Mouse (Mus musculus) lung, embryonic 15.5 days (tissue): Measurements from ENCODE around the gene Pde1c. TPM values are rescaled to one million over a fixed set of nuclear protein-coding genes. Genes with fewer than 3 reads are reported as not detected.

ENCODE experiments used
- ATAC-seq: fragments of 200-750 bp; cut with Nextera tagmentation; 2 replicates; pipeline ENCODE4 v1.8.0; 2017; ENCODE audit warnings: moderate number of reproducible peaks, borderline replicate concordance; ENCODE audit not compliant: low FRiP score, low TSS enrichment; ENCODE audit errors: extremely low read depth
- H3K27ac ChIP-seq: fragments of 300-500 bp; sonication (generic); 2 replicates; pipeline ENCODE4 v1.5.1; 2015; ENCODE audit warnings: moderate library complexity, mild to moderate bottlenecking, inconsistent platforms
- H3K27me3 ChIP-seq: fragments of 300-500 bp; sonication (generic); 2 replicates; pipeline ENCODE4 v1.6.1; 2015; ENCODE audit warnings: inconsistent platforms
- H3K36me3 ChIP-seq: fragments of 300-500 bp; sonication (generic); 2 replicates; pipeline ENCODE4 v1.6.1; 2015; ENCODE audit warnings: inconsistent platforms
- H3K4me1 ChIP-seq: fragments of 300-500 bp; sonication (generic); 2 replicates; pipeline ENCODE4 v1.6.1; 2015; ENCODE audit warnings: inconsistent platforms
- H3K4me2 ChIP-seq: fragments of 300-500 bp; sonication (generic); 2 replicates; pipeline ENCODE4 v1.6.1; 2015; ENCODE audit warnings: inconsistent platforms, mild to moderate bottlenecking, moderate library complexity
- H3K4me3 ChIP-seq: fragments of 300-500 bp; sonication (generic); 2 replicates; pipeline ENCODE4 v1.5.1; 2015; ENCODE audit warnings: mild to moderate bottlenecking, inconsistent platforms
- H3K9ac ChIP-seq: fragments of 300-500 bp; sonication (generic); 2 replicates; pipeline ENCODE4 v1.6.1; 2015; ENCODE audit warnings: inconsistent platforms
- H3K9me3 ChIP-seq: fragments of 300-500 bp; sonication (generic); 2 replicates; pipeline ENCODE4 v1.6.1; 2016; ENCODE audit warnings: inconsistent platforms
- WGBS: fragments of 180-500 bp; shearing (Covaris S2); methylation state at CpG from one replicate; pipeline ENCODE4 v1.1.7; 2015; 5-methylcytosine and 5-hydroxymethylcytosine counted together
- polyA plus RNA-seq: library from polyadenylated mRNA; unstranded; fragments of >200 nt; fragmentation: Nextera tagmentation; extraction: Ambion mirVana; gene quantifications from 2 replicates; pipeline ENCODE4 v1.2.1, GENCODE M21; 2015

Pde1c gene
- polyA plus RNA-seq, 1 experiment from 2014 or later: 0.86 TPM

DNA sequence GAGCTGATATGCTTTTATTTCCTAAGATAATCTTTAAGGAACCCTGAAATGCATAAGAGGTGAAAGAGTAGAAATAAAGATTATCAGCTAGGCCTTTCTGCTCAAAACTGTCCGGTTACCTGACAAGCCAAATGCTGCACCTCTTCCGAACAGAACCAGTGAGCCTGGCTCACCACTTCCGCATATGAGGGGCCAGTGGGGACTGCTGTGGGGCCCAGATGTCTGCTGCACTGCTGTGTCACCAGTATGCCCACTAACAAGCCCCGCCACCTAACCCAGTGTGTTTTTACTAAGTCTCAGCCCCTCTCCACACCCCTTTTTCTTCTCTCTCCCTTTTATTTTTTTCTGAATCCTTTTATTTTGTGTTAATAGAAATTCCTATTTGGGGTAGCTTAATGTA, 17.9 kb downstream of the Pde1c start:
- Histone ChIP-seq H3K9me3 (no peaks in the 10 kb centered on the region), H3K4me1 (no peaks in the 10 kb centered on the region), H3K4me3 (no peak overlapping the region), H3K9ac (no peak overlapping the region), H3K36me3 (no peaks in the 10 kb centered on the region), H3K4me2 (no peak overlapping the region), H3K27ac (no peak overlapping the region), H3K27me3 (no peaks in the 10 kb centered on the region)
- WGBS: 79% methylated on average over 4 of the region's 4 CpGs
- ATAC-seq: no peak

DNA sequence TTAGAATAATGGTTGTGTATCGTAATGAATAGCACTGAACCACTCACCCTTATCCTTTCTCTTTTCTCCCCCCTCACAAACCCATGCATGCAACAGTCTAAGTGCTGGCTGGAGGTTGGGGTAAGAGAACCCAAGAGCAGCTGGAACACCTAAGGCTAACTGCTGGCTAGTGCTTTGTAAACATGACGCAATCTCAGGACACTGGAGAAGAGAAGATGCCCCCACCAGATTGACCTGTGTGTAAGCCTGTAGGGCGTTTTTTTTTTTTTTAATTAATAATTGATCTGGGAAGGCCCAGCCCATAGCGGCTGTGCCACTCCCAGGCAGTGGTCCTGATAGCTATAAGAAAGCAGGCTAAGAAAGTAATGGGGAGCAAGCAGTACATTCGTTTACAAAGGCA, 28.7 kb downstream of the Pde1c start:
- Histone ChIP-seq H3K27ac (no peak overlapping the region), H3K27me3 (no peaks in the 10 kb centered on the region), H3K9me3 (no peaks in the 10 kb centered on the region), H3K4me3 (no peak overlapping the region), H3K4me2 (no peak overlapping the region), H3K36me3 (no peaks in the 10 kb centered on the region), H3K9ac (no peak overlapping the region), H3K4me1 (no peaks in the 10 kb centered on the region)
- WGBS: 65% methylated on average over 5 of the region's 5 CpGs
- ATAC-seq: no peak

- H3K36me3 ChIP-seq: no peaks in the 10 kb centered on the region
- H3K4me3 ChIP-seq: no peak overlapping the region
- H3K9ac ChIP-seq: no peak overlapping the region
- H3K27me3 ChIP-seq: no peaks in the 10 kb centered on the region
- no peak for ATAC-seq
- H3K9me3 ChIP-seq: no peaks in the 10 kb centered on the region
- H3K27ac ChIP-seq: no peak overlapping the region
- H3K4me1 ChIP-seq: no peaks in the 10 kb centered on the region
- H3K4me2 ChIP-seq: no peak overlapping the region
These were observed 34.2 kb downstream of the Pde1c start for GRCm38 (mm10) chr6:56534653-56535052.

DNA sequence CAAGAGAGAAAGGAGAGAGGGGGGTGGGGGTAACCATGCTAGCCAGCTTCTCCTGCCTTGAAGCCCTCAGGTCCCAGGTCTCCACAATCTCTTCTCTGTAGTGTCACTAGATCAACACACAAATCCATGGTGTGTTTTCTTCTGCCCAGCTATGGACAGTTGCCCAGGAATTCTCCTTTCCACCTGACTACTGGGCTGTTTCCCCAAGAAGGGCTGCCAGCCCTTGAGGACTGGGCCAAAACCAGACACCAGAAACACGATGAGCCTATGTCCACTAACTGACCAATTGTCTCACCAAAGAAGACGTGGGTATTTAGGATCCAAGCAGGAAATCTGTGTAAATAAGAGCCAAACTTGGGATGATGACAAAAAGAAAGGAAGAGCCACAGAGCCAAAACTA, 36.6 kb downstream of the Pde1c start:
- WGBS: 74% methylated on average over 2 of the region's 2 CpGs
- Histone ChIP-seq H3K36me3 (no peaks in the 10 kb centered on the region), H3K4me2 (no peak overlapping the region), H3K4me1 (no peaks in the 10 kb centered on the region), H3K27ac (no peak overlapping the region), H3K9ac (no peak overlapping the region), H3K9me3 (no peaks in the 10 kb centered on the region), H3K4me3 (no peak overlapping the region), H3K27me3 (no peaks in the 10 kb centered on the region)
- no peak for ATAC-seq

- 82% methylated on average over 6 of the region's 6 CpGs for WGBS
- Histone ChIP-seq H3K4me3 (no peak overlapping the region), H3K4me2 (no peak overlapping the region), H3K36me3 (no peaks in the 10 kb centered on the region), H3K27ac (no peak overlapping the region), H3K9ac (no peak overlapping the region), H3K4me1 (no peaks in the 10 kb centered on the region), H3K27me3 (no peaks in the 10 kb centered on the region), H3K9me3 (no peaks in the 10 kb centered on the region)
- ATAC-seq: no peak
These were observed 44.7 kb downstream of the Pde1c start for GRCm38 (mm10) chr6:56523938-56524866.

DNA sequence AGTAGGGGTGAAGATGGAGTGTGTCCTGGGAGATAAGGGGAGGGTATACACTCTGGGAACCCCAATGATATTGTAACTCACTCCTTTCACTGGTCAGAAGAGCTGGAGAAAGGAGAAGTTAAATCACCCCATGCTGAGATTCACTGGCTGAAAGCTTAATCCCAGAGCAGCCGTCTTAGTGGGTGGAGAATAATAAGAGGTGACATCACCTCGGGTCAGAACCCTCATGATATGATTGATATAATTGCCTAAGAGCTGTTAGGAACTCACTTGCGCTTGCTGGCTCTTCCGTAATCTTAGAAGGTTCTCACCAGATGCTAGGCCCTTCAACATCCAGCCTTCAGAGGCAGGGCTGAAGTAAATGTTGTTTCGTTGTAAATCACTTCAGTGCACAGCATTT, 79.7 kb downstream of the Pde1c start:
- H3K4me3 ChIP-seq: no peak overlapping the region
- H3K36me3 ChIP-seq: no peaks in the 10 kb centered on the region
- ATAC-seq: no peak
- no peaks in the 10 kb centered on the region for H3K9me3 ChIP-seq
- no peaks in the 10 kb centered on the region for H3K27me3 ChIP-seq
- WGBS: 68% methylated on average over 5 of the region's 5 CpGs
- H3K4me1 ChIP-seq: no peaks in the 10 kb centered on the region
- H3K4me2 ChIP-seq: no peak overlapping the region
- H3K9ac ChIP-seq: no peak overlapping the region
- no peak overlapping the region for H3K27ac ChIP-seq

DNA sequence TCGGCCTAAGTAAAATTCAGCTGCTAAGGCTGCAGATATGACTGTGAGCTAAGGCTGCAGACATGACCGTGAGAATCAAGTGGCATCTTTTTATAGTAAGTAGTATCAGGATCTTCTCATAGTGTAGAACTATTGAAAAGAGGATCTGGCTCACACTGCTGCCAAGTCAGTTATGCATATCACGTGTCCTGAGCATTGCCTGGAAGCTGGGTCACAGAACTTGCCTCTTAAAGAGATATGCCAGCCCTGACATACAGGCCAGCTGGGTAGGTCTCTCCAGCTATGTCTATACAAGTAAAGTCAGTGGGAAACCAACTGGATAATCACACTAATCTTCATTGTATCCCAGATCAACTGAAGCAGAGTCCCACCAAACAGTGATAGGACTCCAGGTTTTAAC, 83.8 kb downstream of the Pde1c start:
- Histone ChIP-seq H3K36me3 (no peaks in the 10 kb centered on the region), H3K4me3 (no peak overlapping the region), H3K9me3 (no peaks in the 10 kb centered on the region), H3K4me1 (no peaks in the 10 kb centered on the region), H3K27ac (no peak overlapping the region), H3K9ac (no peak overlapping the region), H3K4me2 (no peak overlapping the region), H3K27me3 (no peaks in the 10 kb centered on the region)
- WGBS: 58% methylated on average over 3 of the region's 3 CpGs
- ATAC-seq: no peak

GRCm38 (mm10) chr6:56480914-56481482, 87.9 kb downstream of the Pde1c start:
- ATAC-seq: peak; percentile 19; the same call in 1 of the 2 replicates
- H3K27ac ChIP-seq: no peak overlapping the region
- WGBS: 3% methylated on average over 6 of the region's 6 CpGs
- H3K27me3 ChIP-seq: no peaks in the 10 kb centered on the region
- H3K4me2 ChIP-seq: no peak overlapping the region
- H3K9me3 ChIP-seq: no peaks in the 10 kb centered on the region
- H3K36me3 ChIP-seq: no peaks in the 10 kb centered on the region
- no peak overlapping the region for H3K9ac ChIP-seq
- H3K4me1 ChIP-seq: no peaks in the 10 kb centered on the region
- H3K4me3 ChIP-seq: no peak overlapping the region

- H3K27me3 ChIP-seq: no peaks in the 10 kb centered on the region
- H3K27ac ChIP-seq: no peak overlapping the region
- no peak overlapping the region for H3K4me2 ChIP-seq
- H3K4me3 ChIP-seq: no peak overlapping the region
- ATAC-seq: no peak
- WGBS: 18% methylated on average over 6 of the region's 6 CpGs
- no peaks in the 10 kb centered on the region for H3K36me3 ChIP-seq
- no peaks in the 10 kb centered on the region for H3K9me3 ChIP-seq
- H3K4me1 ChIP-seq: no peaks in the 10 kb centered on the region
- H3K9ac ChIP-seq: no peak overlapping the region
These were observed 92.3 kb downstream of the Pde1c start for GRCm38 (mm10) chr6:56476581-56476980.

- ATAC-seq: no peak
- H3K4me2 ChIP-seq: no peak overlapping the region
- H3K4me1 ChIP-seq: no peaks in the 10 kb centered on the region
- no peak overlapping the region for H3K27ac ChIP-seq
- WGBS: 45% methylated on average over 3 of the region's 3 CpGs
- no peaks in the 10 kb centered on the region for H3K9me3 ChIP-seq
- H3K4me3 ChIP-seq: no peak overlapping the region
- H3K9ac ChIP-seq: no peak overlapping the region
- no peaks in the 10 kb centered on the region for H3K27me3 ChIP-seq
- no peaks in the 10 kb centered on the region for H3K36me3 ChIP-seq
These were observed 110.8 kb downstream of the Pde1c start for GRCm38 (mm10) chr6:56458098-56458497.

DNA sequence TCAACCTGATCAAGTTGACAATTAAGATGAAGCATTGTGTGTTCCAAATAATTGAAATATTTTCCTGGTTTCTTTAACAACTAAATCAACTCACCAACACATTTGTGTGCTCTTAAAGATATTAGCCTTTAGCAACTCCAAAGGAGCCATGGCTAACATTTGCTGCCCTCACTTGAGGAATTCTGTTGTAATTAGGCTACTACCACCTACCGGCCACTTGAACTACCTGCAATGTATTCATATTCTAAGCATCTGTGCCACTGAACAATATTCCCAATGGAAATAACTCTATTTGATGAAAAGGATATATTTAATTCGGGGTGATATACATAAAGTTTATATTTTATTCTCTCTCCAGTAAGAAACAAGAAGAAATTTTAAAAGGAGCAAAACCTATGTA, 121.0 kb downstream of the Pde1c start:
- no peaks in the 10 kb centered on the region for H3K36me3 ChIP-seq
- no peak overlapping the region for H3K4me3 ChIP-seq
- no peak for ATAC-seq
- H3K27me3 ChIP-seq: no peaks in the 10 kb centered on the region
- H3K4me1 ChIP-seq: no peaks in the 10 kb centered on the region
- H3K9ac ChIP-seq: no peak overlapping the region
- whole genome bisulfite sequencing: 22% methylated on average over 2 of the region's 2 CpGs
- no peak overlapping the region for H3K4me2 ChIP-seq
- no peak overlapping the region for H3K27ac ChIP-seq
- no peaks in the 10 kb centered on the region for H3K9me3 ChIP-seq

- no peak overlapping the region for H3K4me2 ChIP-seq
- H3K9ac ChIP-seq: no peak overlapping the region
- H3K4me3 ChIP-seq: no peak overlapping the region
- no peak for ATAC-seq
- 85% methylated on average over 4 of the region's 4 CpGs for WGBS
- no peaks in the 10 kb centered on the region for H3K9me3 ChIP-seq
- H3K27me3 ChIP-seq: no peaks in the 10 kb centered on the region
- no peak overlapping the region for H3K27ac ChIP-seq
- H3K36me3 ChIP-seq: no peaks in the 10 kb centered on the region
- no peaks in the 10 kb centered on the region for H3K4me1 ChIP-seq
These were observed 127.4 kb downstream of the Pde1c start for GRCm38 (mm10) chr6:56441501-56441900.
